Mouse (Mus musculus): ENCODE measurements around the gene Slc37a1. TPM values are rescaled to one million over a fixed set of nuclear protein-coding genes. Genes with fewer than 3 reads are reported as not detected.

Slc37a1 gene
- polyA plus RNA-seq, 1 experiment from 2014 or later, result 3.3 TPM

DNA sequence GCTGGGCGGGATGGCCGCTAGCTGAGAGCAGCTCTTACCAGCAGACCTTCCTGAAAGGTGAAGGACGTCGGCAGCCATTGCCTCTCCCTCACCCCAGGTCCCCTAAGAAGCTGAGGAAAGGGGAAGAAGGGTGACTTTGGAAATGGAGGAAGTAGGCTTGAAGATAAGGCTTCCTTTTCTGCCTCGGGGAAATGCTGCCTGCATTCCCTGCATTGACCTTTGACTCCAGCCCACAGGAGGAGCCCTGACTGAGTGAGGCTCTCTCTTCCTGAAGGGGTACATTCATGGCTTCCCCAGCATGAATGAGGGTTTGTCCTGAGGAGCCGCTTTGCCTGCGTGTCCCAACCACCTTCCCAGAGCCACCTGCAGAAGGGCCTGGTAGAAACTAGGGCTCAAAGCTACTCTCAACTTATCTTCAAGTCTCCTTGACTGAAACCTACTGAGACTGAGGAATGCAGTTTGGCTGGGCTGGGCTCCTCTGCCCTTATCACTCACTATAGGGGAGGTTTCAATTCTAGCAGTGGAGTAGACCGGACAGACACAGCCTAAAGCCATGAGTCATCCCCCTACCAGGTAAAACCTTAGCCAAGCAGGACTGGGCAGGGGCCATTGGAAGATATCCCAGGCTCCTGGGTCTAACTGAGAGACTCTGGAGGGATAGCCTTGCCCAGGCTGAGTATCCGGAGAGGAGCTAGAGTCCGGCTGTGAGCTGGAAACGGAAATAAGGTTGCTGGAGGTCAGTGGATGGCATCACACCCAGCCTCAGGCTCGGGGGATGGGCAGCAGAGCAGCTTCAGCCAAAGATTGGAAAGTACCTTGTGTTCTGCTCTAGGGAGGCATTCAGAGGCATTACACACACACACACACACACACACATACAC lies 18.5 kb downstream of the Slc37a1 start:
- ATAC-seq (ENCODE audit: low FRiP score, low TSS enrichment), result no peak
- Histone ChIP-seq H3K27me3 (ENCODE audit: control insufficient read depth, insufficient read depth, low read length) (no peaks in the 10 kb centered on the region), H3K36me3 (ENCODE audit: control insufficient read depth, insufficient read depth, low read length) (no peaks in the 10 kb centered on the region), H3K27ac (ENCODE audit: low read depth, low read length) (peak overlapping the region; percentile 20; the same call in 1 of the 2 replicates), H3K4me2 (replicated peaks; ENCODE audit: low read depth, low read length) (no peak overlapping the region), H3K4me1 (ENCODE audit: control insufficient read depth, insufficient read depth, low read length) (peaks cover 8% of the 10 kb centered on the region; the same call in 1 of the 2 replicates), H3K4me3 (ENCODE audit: low read length) (no peak overlapping the region), H3K9ac (ENCODE audit: low read depth, low read length) (no peak overlapping the region; the same call in 1 of the 2 replicates), H3K9me3 (ENCODE audit: control insufficient read depth, low read length) (no peaks in the 10 kb centered on the region)
- WGBS, result 39% methylated on average over 12 of the region's 12 CpGs

DNA sequence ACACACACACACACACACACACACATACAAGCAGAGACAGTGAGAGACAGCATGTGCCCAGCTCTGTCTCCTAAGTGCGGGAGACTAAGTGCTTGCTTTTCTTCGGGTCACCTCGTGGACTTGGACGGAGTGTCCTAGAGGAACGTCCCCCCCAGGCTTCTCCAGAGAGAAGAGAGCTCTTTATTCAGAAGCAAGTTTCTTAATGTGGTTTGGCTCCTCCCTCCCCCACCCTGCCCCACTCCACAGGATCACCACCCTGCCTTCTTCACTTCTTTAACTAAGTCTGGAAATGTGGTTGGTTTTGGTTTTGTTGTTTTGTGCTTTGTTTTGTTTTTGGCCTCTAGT lies 19.2 kb downstream of the Slc37a1 start:
- Histone ChIP-seq H3K9ac (ENCODE audit: low read depth, low read length) (no peak overlapping the region), H3K9me3 (ENCODE audit: control insufficient read depth, low read length) (no peaks in the 10 kb centered on the region), H3K4me2 (replicated peaks; ENCODE audit: low read depth, low read length) (no peak overlapping the region), H3K36me3 (ENCODE audit: control insufficient read depth, insufficient read depth, low read length) (no peaks in the 10 kb centered on the region), H3K4me1 (ENCODE audit: control insufficient read depth, insufficient read depth, low read length) (peaks cover 8% of the 10 kb centered on the region; the same call in 1 of the 2 replicates), H3K27ac (ENCODE audit: low read depth, low read length) (no peak overlapping the region), H3K27me3 (ENCODE audit: control insufficient read depth, insufficient read depth, low read length) (no peaks in the 10 kb centered on the region), H3K4me3 (ENCODE audit: low read length) (no peak overlapping the region)
- WGBS, result 64% methylated on average over 5 of the region's 5 CpGs
- no peak for ATAC-seq (ENCODE audit: low FRiP score, low TSS enrichment)

DNA sequence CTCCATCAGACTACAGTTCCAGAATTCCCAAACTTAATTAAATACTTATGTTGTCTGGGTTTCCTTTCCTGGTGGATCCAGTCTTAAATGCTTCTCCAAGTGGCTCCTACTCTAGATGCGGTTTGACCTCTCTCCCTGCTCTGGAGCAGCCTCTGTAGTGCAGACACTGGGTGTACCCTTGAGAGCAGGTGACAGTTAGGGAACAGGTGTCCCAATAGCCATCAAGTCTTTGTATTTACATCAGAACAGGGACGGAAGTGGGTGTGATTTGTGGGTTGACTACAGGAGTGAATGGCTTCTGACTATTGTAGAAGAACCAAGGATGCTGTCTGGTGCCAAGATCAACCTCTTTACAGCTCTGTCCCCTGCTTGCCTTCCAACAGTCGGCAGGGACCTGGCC lies 21.2 kb downstream of the Slc37a1 start:
- H3K27me3 ChIP-seq (ENCODE audit: control insufficient read depth, insufficient read depth, low read length), result no peaks in the 10 kb centered on the region
- WGBS, result 85% methylated on average over 3 of the region's 3 CpGs
- ATAC-seq (ENCODE audit: low FRiP score, low TSS enrichment), result no peak

DNA sequence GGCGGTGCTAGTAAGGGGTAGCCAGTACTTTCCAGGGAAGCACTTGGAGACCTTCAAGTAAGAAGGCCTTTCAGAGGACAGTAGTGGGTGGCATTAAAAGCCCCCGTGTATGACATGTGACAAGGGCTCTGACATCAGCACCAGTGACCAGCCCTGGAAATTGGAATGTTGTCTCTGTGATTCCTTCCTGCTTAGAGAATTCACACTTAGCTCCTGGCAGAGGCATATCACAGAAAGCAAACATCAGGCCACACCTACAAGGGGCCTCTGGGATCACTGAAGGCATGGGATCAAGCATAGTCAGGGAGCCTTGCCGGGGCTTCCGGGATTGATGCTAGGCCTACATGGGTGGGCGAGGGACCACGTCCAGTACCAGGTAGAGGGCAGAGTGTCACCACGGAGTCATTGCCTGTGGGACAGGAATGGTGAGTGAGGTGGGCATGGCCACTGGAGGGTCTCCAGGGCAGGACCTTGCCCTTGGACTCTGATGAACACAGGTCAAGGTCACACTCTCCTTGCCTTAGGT lies 21.8 kb downstream of the Slc37a1 start:
- WGBS, result 89% methylated on average over 7 of the region's 7 CpGs
- H3K27me3 ChIP-seq (ENCODE audit: control insufficient read depth, insufficient read depth, low read length), result no peaks in the 10 kb centered on the region
- no peaks in the 10 kb centered on the region for H3K9me3 ChIP-seq (ENCODE audit: control insufficient read depth, low read length)
- no peak for ATAC-seq (ENCODE audit: low FRiP score, low TSS enrichment)
- no peak overlapping the region for H3K4me3 ChIP-seq (ENCODE audit: low read length)
- no peak overlapping the region for H3K4me2 ChIP-seq (replicated peaks; ENCODE audit: low read depth, low read length)
- no peaks in the 10 kb centered on the region for H3K36me3 ChIP-seq (ENCODE audit: control insufficient read depth, insufficient read depth, low read length)
- peaks cover 8% of the 10 kb centered on the region; the same call in 1 of the 2 replicates for H3K4me1 ChIP-seq (ENCODE audit: control insufficient read depth, insufficient read depth, low read length)
- H3K9ac ChIP-seq (ENCODE audit: low read depth, low read length), result no peak overlapping the region
- H3K27ac ChIP-seq (ENCODE audit: low read depth, low read length), result no peak overlapping the region

More for the DNA sequence above, 21.2 kb downstream of the Slc37a1 start:
- Histone ChIP-seq H3K4me1 (ENCODE audit: control insufficient read depth, insufficient read depth, low read length) (peaks cover 8% of the 10 kb centered on the region; the same call in 1 of the 2 replicates), H3K9ac (ENCODE audit: low read depth, low read length) (no peak overlapping the region), H3K4me3 (ENCODE audit: low read length) (no peak overlapping the region), H3K27ac (ENCODE audit: low read depth, low read length) (no peak overlapping the region), H3K36me3 (ENCODE audit: control insufficient read depth, insufficient read depth, low read length) (no peaks in the 10 kb centered on the region), H3K9me3 (ENCODE audit: control insufficient read depth, low read length) (no peaks in the 10 kb centered on the region), H3K4me2 (replicated peaks; ENCODE audit: low read depth, low read length) (no peak overlapping the region)

DNA sequence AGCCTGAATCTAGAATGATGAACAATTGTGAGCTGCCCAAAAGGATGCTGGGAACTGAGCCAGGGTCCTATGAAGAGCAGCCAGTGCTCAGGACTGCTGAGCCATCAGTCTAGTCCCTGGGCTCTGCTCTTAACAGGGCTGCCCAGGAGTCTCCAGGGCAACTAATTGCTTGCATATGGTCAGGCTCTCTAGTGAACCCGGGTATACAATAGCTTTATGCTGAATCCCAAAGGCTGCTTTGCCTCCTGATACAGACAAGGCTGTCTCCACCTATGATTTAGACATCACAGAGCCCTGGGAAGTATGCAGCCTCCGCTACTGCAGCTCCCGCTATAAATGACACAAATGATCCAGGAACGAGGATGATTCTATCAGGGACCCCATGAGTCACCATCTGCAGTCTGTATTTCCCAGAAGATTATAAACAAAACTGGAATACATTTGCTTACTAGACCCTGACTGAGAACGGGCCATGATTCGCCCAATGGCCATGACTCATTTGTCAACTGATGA lies 22.7 kb downstream of the Slc37a1 start:
- WGBS, result 39% methylated on average over 6 of the region's 6 CpGs
- Histone ChIP-seq H3K36me3 (ENCODE audit: control insufficient read depth, insufficient read depth, low read length) (no peaks in the 10 kb centered on the region), H3K27ac (ENCODE audit: low read depth, low read length) (no peak overlapping the region), H3K4me3 (ENCODE audit: low read length) (no peak overlapping the region), H3K4me2 (replicated peaks; ENCODE audit: low read depth, low read length) (no peak overlapping the region), H3K4me1 (ENCODE audit: control insufficient read depth, insufficient read depth, low read length) (peaks cover 8% of the 10 kb centered on the region; the same call in 1 of the 2 replicates), H3K9ac (ENCODE audit: low read depth, low read length) (no peak overlapping the region), H3K27me3 (ENCODE audit: control insufficient read depth, insufficient read depth, low read length) (no peaks in the 10 kb centered on the region), H3K9me3 (ENCODE audit: control insufficient read depth, low read length) (no peaks in the 10 kb centered on the region)
- ATAC-seq (ENCODE audit: low FRiP score, low TSS enrichment), result no peak

DNA sequence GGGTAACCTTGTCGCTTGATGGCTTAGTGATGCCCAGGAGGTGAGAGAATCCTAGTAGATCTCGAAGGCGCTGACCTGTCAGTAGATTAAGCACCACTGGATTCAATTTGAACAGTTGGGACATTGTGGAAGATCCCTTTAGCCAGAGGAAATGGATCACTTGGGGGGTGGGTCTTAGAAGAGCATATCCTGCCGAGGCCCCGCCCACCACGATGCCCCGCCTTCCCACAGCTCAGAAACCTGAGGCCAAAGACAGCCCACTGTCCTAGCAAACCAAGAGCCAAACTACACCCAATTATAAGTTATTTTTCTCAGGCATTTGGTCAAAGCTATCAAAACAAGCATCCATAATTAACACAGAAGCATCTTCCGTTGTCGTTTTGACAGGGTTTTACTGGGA lies 24.5 kb downstream of the Slc37a1 start:
- 81% methylated on average over 9 of the region's 9 CpGs for WGBS
- no peaks in the 10 kb centered on the region for H3K27me3 ChIP-seq (ENCODE audit: control insufficient read depth, insufficient read depth, low read length)
- peaks cover 3% of the 10 kb centered on the region; the same call in 1 of the 2 replicates for H3K4me1 ChIP-seq (ENCODE audit: control insufficient read depth, insufficient read depth, low read length)
- H3K36me3 ChIP-seq (ENCODE audit: control insufficient read depth, insufficient read depth, low read length), result no peaks in the 10 kb centered on the region
- H3K27ac ChIP-seq (ENCODE audit: low read depth, low read length), result no peak overlapping the region
- H3K9ac ChIP-seq (ENCODE audit: low read depth, low read length), result no peak overlapping the region
- no peaks in the 10 kb centered on the region for H3K9me3 ChIP-seq (ENCODE audit: control insufficient read depth, low read length)
- ATAC-seq (ENCODE audit: low FRiP score, low TSS enrichment), result no peak
- no peak overlapping the region for H3K4me3 ChIP-seq (ENCODE audit: low read length)
- H3K4me2 ChIP-seq (replicated peaks; ENCODE audit: low read depth, low read length), result no peak overlapping the region

DNA sequence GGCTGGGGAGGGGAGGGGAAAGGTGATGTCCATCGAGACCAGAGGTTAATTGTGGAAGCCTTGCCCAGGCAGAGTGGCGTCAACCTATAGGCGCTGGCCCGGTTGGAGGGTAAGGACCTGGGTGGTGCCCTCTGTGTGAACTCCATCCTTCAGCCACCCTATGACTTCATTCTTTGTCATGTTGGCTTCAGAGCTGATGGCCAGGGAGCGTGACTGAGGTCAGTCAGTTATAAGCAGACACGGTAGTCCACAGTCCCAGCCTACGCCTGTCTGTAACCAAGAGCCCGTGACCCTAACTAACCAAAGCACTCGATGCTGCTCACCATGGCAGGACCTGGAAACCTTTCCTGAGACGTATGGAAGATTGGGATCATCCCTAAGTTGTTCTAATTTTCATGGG lies 26.1 kb downstream of the Slc37a1 start:
- Histone ChIP-seq H3K9ac (ENCODE audit: low read depth, low read length) (no peak overlapping the region), H3K36me3 (ENCODE audit: control insufficient read depth, insufficient read depth, low read length) (no peaks in the 10 kb centered on the region), H3K27me3 (ENCODE audit: control insufficient read depth, insufficient read depth, low read length) (no peaks in the 10 kb centered on the region), H3K4me1 (ENCODE audit: control insufficient read depth, insufficient read depth, low read length) (peaks cover 3% of the 10 kb centered on the region; the same call in 1 of the 2 replicates), H3K27ac (ENCODE audit: low read depth, low read length) (no peak overlapping the region), H3K4me3 (ENCODE audit: low read length) (no peak overlapping the region), H3K4me2 (replicated peaks; ENCODE audit: low read depth, low read length) (no peak overlapping the region), H3K9me3 (ENCODE audit: control insufficient read depth, low read length) (no peaks in the 10 kb centered on the region)
- WGBS, result 52% methylated on average over 10 of the region's 10 CpGs
- ATAC-seq (ENCODE audit: low FRiP score, low TSS enrichment), result no peak

DNA sequence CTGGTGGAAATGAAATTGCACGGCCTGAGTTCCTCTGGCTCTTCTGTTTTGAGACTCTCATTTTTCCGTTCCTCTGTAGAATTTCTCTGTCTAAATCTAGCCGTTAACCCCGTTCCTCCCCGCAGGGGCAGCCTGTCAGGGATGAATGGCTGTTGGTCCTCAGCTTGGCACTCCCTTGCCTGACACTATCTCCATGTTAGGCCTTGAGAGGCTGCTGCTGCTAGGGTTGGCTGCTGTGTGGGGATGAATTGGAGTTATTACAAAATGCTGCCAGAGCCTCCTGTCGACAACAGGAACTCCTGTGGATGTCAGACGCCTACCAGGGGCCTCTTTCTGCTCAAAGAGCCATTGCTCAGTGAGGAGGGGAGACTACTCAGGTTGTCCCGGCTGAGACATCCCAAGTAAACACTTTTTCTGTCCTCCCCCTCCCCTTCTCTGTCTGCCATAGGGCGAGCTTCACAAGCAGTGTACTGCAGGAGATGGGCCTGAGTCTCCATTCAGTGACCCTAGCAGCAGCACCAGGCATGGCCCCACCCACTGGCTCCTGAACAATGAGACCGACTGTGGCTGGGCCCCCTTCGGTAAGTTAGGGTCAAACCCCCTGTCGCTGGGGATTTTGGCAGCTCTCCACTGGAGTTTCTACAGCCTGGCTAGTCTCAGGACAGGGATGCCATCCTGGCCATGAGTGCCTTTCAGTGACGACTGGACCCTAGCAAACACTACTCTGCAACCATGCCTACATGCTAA lies 28.6 kb downstream of the Slc37a1 start:
- H3K27ac ChIP-seq (ENCODE audit: low read depth, low read length), result no peak overlapping the region
- ATAC-seq (ENCODE audit: low FRiP score, low TSS enrichment), result no peak
- H3K4me2 ChIP-seq (replicated peaks; ENCODE audit: low read depth, low read length), result no peak overlapping the region
- WGBS, result 42% methylated on average over 13 of the region's 13 CpGs
- H3K9ac ChIP-seq (ENCODE audit: low read depth, low read length), result no peak overlapping the region
- H3K36me3 ChIP-seq (ENCODE audit: control insufficient read depth, insufficient read depth, low read length), result no peaks in the 10 kb centered on the region
- H3K9me3 ChIP-seq (ENCODE audit: control insufficient read depth, low read length), result no peaks in the 10 kb centered on the region
- no peak overlapping the region for H3K4me3 ChIP-seq (ENCODE audit: low read length)
- peaks cover 3% of the 10 kb centered on the region; the same call in 1 of the 2 replicates for H3K4me1 ChIP-seq (ENCODE audit: control insufficient read depth, insufficient read depth, low read length)
- H3K27me3 ChIP-seq (ENCODE audit: control insufficient read depth, insufficient read depth, low read length), result no peaks in the 10 kb centered on the region

All from kidney, embryonic 14.5 days (tissue).